Mouse (Mus musculus): Measurements from ENCODE around the gene Plpp3. TPM values are rescaled to one million over a fixed set of nuclear protein-coding genes. Genes with fewer than 3 reads are reported as not detected.
A peak's percentile ranks its signal among the peaks of the same experiment; 100 is the strongest.

Gene Plpp3
- polyA plus RNA-seq (2015; fragmentation: Nextera tagmentation; extraction: Ambion mirVana) = 67.7 and 76.8 TPM in 2 replicates

GRCm38 (mm10) chr4:105157276-105158168 lies at the start of gene Plpp3:
Gene Plpp3 (plus strand): TSS chr4:105157347.
- Histone ChIP-seq H3K36me3 (ENCODE audit: control insufficient read depth, insufficient read depth) (no peaks in the 10 kb centered on the region), H3K9ac (replicated peaks; ENCODE audit: low read depth, low read length) (peak within 1 kb of the TSS; percentile 73), H3K27ac (ENCODE audit: low read length) (peak within 1 kb of the TSS; percentile 89), H3K4me1 (replicated peaks; ENCODE audit: control insufficient read depth, insufficient read depth, low read length) (peaks cover 23% of the 10 kb centered on the region), H3K4me3 (replicated peaks; ENCODE audit: low read length) (peak within 1 kb of the TSS; percentile 76), H3K4me2 (ENCODE audit: low read length) (peak within 1 kb of the TSS; percentile 79), H3K27me3 (replicated peaks; ENCODE audit: control insufficient read depth, insufficient read depth, low read length) (no peaks in the 10 kb centered on the region), H3K9me3 (ENCODE audit: control insufficient read depth, low read length) (no peaks in the 10 kb centered on the region)
- under 1% methylated on average over 74 of the region's 77 CpGs for WGBS
- ATAC-seq = peak; percentile 90

GRCm38 (mm10) chr4:105107943-105108640 lies 49.1 kb upstream of the Plpp3 start:
- H3K4me1 ChIP-seq (replicated peaks; ENCODE audit: control insufficient read depth, insufficient read depth, low read length) = peaks cover 17% of the 10 kb centered on the region
- H3K36me3 ChIP-seq (ENCODE audit: control insufficient read depth, insufficient read depth) = no peaks in the 10 kb centered on the region
- ATAC-seq = no peak
- 51% methylated on average over 12 of the region's 12 CpGs for WGBS
- no peaks in the 10 kb centered on the region for H3K9me3 ChIP-seq (ENCODE audit: control insufficient read depth, low read length)
- H3K4me3 ChIP-seq (replicated peaks; ENCODE audit: low read length) = peak overlapping the region; percentile 13; the same call in 1 of the 2 replicates
- H3K9ac ChIP-seq (replicated peaks; ENCODE audit: low read depth, low read length) = no peak overlapping the region
- H3K27me3 ChIP-seq (replicated peaks; ENCODE audit: control insufficient read depth, insufficient read depth, low read length) = no peaks in the 10 kb centered on the region
- peak overlapping the region; percentile 95 for H3K4me2 ChIP-seq (ENCODE audit: low read length)
- no peak overlapping the region for H3K27ac ChIP-seq (ENCODE audit: low read length)

GRCm38 (mm10) chr4:105108641-105109198 lies 48.4 kb upstream of the Plpp3 start:
- 12% methylated on average over 5 of the region's 5 CpGs for WGBS
- Histone ChIP-seq H3K9me3 (ENCODE audit: control insufficient read depth, low read length) (no peaks in the 10 kb centered on the region), H3K4me3 (replicated peaks; ENCODE audit: low read length) (peak overlapping the region; percentile 84), H3K4me1 (replicated peaks; ENCODE audit: control insufficient read depth, insufficient read depth, low read length) (peaks cover 17% of the 10 kb centered on the region), H3K36me3 (ENCODE audit: control insufficient read depth, insufficient read depth) (no peaks in the 10 kb centered on the region), H3K27me3 (replicated peaks; ENCODE audit: control insufficient read depth, insufficient read depth, low read length) (no peaks in the 10 kb centered on the region), H3K4me2 (ENCODE audit: low read length) (peak overlapping the region; percentile 95), H3K27ac (ENCODE audit: low read length) (no peak overlapping the region), H3K9ac (replicated peaks; ENCODE audit: low read depth, low read length) (peak overlapping the region; percentile 95)
- ATAC-seq = no peak

GRCm38 (mm10) chr4:105109199-105109989 lies 47.8 kb upstream of the Plpp3 start, which contains the start of gene Prkaa2:
Gene Prkaa2 (minus strand): TSS chr4:105109890.
- peaks cover 17% of the 10 kb centered on the region for H3K4me1 ChIP-seq (replicated peaks; ENCODE audit: control insufficient read depth, insufficient read depth, low read length)
- no peaks in the 10 kb centered on the region for H3K27me3 ChIP-seq (replicated peaks; ENCODE audit: control insufficient read depth, insufficient read depth, low read length)
- H3K36me3 ChIP-seq (ENCODE audit: control insufficient read depth, insufficient read depth) = no peaks in the 10 kb centered on the region
- peak within 1 kb of the TSS; percentile 95 for H3K9ac ChIP-seq (replicated peaks; ENCODE audit: low read depth, low read length)
- H3K4me2 ChIP-seq (ENCODE audit: low read length) = peak within 1 kb of the TSS; percentile 95
- WGBS = under 1% methylated on average over 69 of the region's 80 CpGs
- ATAC-seq = peak; percentile 95
- H3K4me3 ChIP-seq (replicated peaks; ENCODE audit: low read length) = peak within 1 kb of the TSS; percentile 84
- H3K27ac ChIP-seq (ENCODE audit: low read length) = peak within 1 kb of the TSS; percentile 81
- no peaks in the 10 kb centered on the region for H3K9me3 ChIP-seq (ENCODE audit: control insufficient read depth, low read length)

GRCm38 (mm10) chr4:105109990-105110683 lies 47.0 kb upstream of the Plpp3 start:
- peak; percentile 74 for ATAC-seq
- H3K27ac ChIP-seq (ENCODE audit: low read length) = peak overlapping the region; percentile 81
- H3K9ac ChIP-seq (replicated peaks; ENCODE audit: low read depth, low read length) = peak overlapping the region; percentile 95
- H3K4me2 ChIP-seq (ENCODE audit: low read length) = peak overlapping the region; percentile 95
- no peaks in the 10 kb centered on the region for H3K27me3 ChIP-seq (replicated peaks; ENCODE audit: control insufficient read depth, insufficient read depth, low read length)
- peak overlapping the region; percentile 84 for H3K4me3 ChIP-seq (replicated peaks; ENCODE audit: low read length)
- H3K9me3 ChIP-seq (ENCODE audit: control insufficient read depth, low read length) = no peaks in the 10 kb centered on the region
- no peaks in the 10 kb centered on the region for H3K36me3 ChIP-seq (ENCODE audit: control insufficient read depth, insufficient read depth)
- 2% methylated on average over 24 of the region's 24 CpGs for WGBS
- H3K4me1 ChIP-seq (replicated peaks; ENCODE audit: control insufficient read depth, insufficient read depth, low read length) = peaks cover 17% of the 10 kb centered on the region

DNA sequence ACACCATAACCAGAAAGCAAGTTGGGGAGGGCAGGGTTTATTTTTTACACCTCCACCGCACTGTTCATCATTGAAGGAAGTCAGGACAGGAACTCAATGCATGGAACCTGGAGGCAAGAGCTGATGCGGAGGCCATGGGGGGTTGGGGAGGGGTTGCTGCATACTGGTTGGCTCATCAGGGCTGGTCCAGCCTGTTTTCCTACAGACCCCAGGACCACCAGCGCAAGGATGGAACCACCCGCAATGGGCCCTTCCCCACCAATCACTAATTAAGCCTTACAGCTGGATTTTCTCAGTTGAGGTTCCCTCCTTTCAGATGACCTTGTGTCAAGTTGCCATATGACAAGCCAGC lies 46.5 kb upstream of the Plpp3 start:
- Histone ChIP-seq H3K27ac (ENCODE audit: low read length) (no peak overlapping the region), H3K9ac (replicated peaks; ENCODE audit: low read depth, low read length) (peak overlapping the region; percentile 95), H3K9me3 (ENCODE audit: control insufficient read depth, low read length) (no peaks in the 10 kb centered on the region), H3K4me2 (ENCODE audit: low read length) (peak overlapping the region; percentile 95), H3K27me3 (replicated peaks; ENCODE audit: control insufficient read depth, insufficient read depth, low read length) (no peaks in the 10 kb centered on the region), H3K4me3 (replicated peaks; ENCODE audit: low read length) (peak overlapping the region; percentile 84), H3K36me3 (ENCODE audit: control insufficient read depth, insufficient read depth) (no peaks in the 10 kb centered on the region), H3K4me1 (replicated peaks; ENCODE audit: control insufficient read depth, insufficient read depth, low read length) (peaks cover 17% of the 10 kb centered on the region)
- no peak for ATAC-seq
- 60% methylated on average over 4 of the region's 4 CpGs for WGBS

GRCm38 (mm10) chr4:105111770-105112169 lies 45.4 kb upstream of the Plpp3 start:
- WGBS = 93% methylated on average over 11 of the region's 11 CpGs
- no peak overlapping the region for H3K27ac ChIP-seq (ENCODE audit: low read length)
- H3K36me3 ChIP-seq (ENCODE audit: control insufficient read depth, insufficient read depth) = no peaks in the 10 kb centered on the region
- H3K27me3 ChIP-seq (replicated peaks; ENCODE audit: control insufficient read depth, insufficient read depth, low read length) = no peaks in the 10 kb centered on the region
- no peak for ATAC-seq
- H3K4me3 ChIP-seq (replicated peaks; ENCODE audit: low read length) = no peak overlapping the region
- H3K9me3 ChIP-seq (ENCODE audit: control insufficient read depth, low read length) = no peaks in the 10 kb centered on the region
- no peak overlapping the region for H3K9ac ChIP-seq (replicated peaks; ENCODE audit: low read depth, low read length)
- H3K4me2 ChIP-seq (ENCODE audit: low read length) = no peak overlapping the region
- H3K4me1 ChIP-seq (replicated peaks; ENCODE audit: control insufficient read depth, insufficient read depth, low read length) = peaks cover 17% of the 10 kb centered on the region

DNA sequence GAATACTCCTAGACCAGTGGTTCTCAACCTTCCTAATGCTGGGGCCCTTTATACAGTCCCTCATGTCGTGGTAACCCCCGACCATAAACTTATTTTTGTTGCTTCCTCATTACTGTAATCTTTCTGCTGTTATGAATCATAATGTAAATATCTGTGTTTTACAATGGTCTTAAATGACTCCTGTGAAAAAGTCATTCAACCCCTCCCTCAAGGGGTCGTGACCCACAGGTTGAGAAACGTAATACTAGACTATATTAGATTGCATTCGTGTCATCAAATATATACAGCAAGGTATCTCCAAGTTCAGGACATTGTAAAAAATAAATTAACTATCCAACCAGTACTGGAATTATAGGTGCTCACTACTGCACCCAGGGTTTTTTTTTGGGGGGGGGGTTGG lies 44.1 kb upstream of the Plpp3 start:
- no peak overlapping the region for H3K9ac ChIP-seq (replicated peaks; ENCODE audit: low read depth, low read length)
- no peak for ATAC-seq
- no peak overlapping the region for H3K4me3 ChIP-seq (replicated peaks; ENCODE audit: low read length)
- no peak overlapping the region for H3K4me2 ChIP-seq (ENCODE audit: low read length)
- no peaks in the 10 kb centered on the region for H3K9me3 ChIP-seq (ENCODE audit: control insufficient read depth, low read length)
- peaks cover 17% of the 10 kb centered on the region for H3K4me1 ChIP-seq (replicated peaks; ENCODE audit: control insufficient read depth, insufficient read depth, low read length)
- no peaks in the 10 kb centered on the region for H3K36me3 ChIP-seq (ENCODE audit: control insufficient read depth, insufficient read depth)
- H3K27ac ChIP-seq (ENCODE audit: low read length) = no peak overlapping the region
- no peaks in the 10 kb centered on the region for H3K27me3 ChIP-seq (replicated peaks; ENCODE audit: control insufficient read depth, insufficient read depth, low read length)
- 91% methylated on average over 5 of the region's 5 CpGs for WGBS
